Mouse (Mus musculus): Measurements from ENCODE around the gene Speer4f2. TPM values are rescaled to one million over a fixed set of nuclear protein-coding genes. Genes with fewer than 3 reads are reported as not detected.

The Speer4f2 gene
- not detected in 2 replicates for polyA plus RNA-seq (2012; rRNA removed)

GRCm38 (mm10) chr5:17372880-17373279 lies at the start of gene Speer4f2:
Speer4f2 (plus strand) TSS chr5:17373180.

Other genes with a start within 250 kb of the Speer4f2 start
- not detected in 2 replicates for gene Speer4f1, start 102.9 kb downstream of the Speer4f2 start, polyA plus RNA-seq (2012; rRNA removed)
- gene Sema3c, start 201.1 kb downstream of the Speer4f2 start, polyA plus RNA-seq (2012; rRNA removed): 15.5 and 22.1 TPM in 2 replicates

All from colon, adult 2 months (tissue).